In the genomic region with DNA sequence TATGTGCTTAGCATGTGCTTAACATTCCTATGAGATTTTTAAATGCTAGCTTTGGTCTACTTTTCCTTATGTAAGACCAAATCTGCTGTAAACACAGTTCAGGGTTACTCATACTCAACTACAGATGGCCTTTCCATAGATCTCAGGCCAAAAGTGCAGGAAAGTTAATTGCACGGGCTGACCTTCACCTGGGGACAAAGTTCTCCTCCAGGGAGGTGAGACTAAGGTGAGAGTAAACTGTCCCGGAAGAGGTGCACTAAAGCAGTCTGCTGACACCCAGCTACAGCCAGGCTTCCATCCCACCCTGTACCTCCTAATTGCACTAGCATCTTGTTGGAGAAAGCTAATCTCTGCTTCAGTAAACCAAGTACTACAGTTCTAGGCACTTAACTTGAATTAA, we compare ENCODE assay signal across 26 mouse cellular contexts. TPM values are rescaled to one million over a fixed set of nuclear protein-coding genes. Genes with fewer than 3 reads are reported as not detected.
DNase-seq lines count a peak whose midpoint lies in the region; ATAC-seq and TF ChIP-seq lines count a peak whose summit lies in the region.
"Had no signal": no experiment of that assay in that cellular context is flagged by ENCODE, and none has a peak within 500 bp of the region (broad histone marks: within the 10 kb centered on the region; RNA-seq: fewer than 3 reads in every experiment).

No protein-coding gene starts in this region.

- H3K36me3 ChIP-seq in kidney, embryonic 15.5 days, result no peaks in the 10 kb centered on the region
- H3K36me3 ChIP-seq in intestine, embryonic 15.5 days, result no peaks in the 10 kb centered on the region
- H3K36me3 ChIP-seq in liver, postnatal 0 days (replicated peaks; ENCODE audit: insufficient read depth, low read length), result 0 out of 2 replicates have a peak, but pooled peaks cover 2% of the 10 kb centered on the region
- H3K36me3 ChIP-seq in forebrain, embryonic 10.5 days (replicated peaks), result no peaks in the 10 kb centered on the region
- H3K36me3 ChIP-seq: limb, embryonic 12.5 days; midbrain, embryonic 10.5 days; midbrain, embryonic 15.5 days; neural tube, embryonic 15.5 days had no signal

- no peak for TF ChIP-seq CTCF in liver, postnatal 0 days (IDR thresholded peaks at IDR 0.05; ENCODE audit: low read depth)

- no peaks in the 10 kb centered on the region for H3K27me3 ChIP-seq in kidney, embryonic 15.5 days
- no peaks in the 10 kb centered on the region for H3K27me3 ChIP-seq in intestine, embryonic 15.5 days (replicated peaks)
- H3K27me3 ChIP-seq in liver, postnatal 0 days (ENCODE audit: insufficient read depth, low read length), result no peaks in the 10 kb centered on the region
- H3K27me3 ChIP-seq in forebrain, embryonic 10.5 days (ENCODE audit: poor library complexity, severe bottlenecking), result no peaks in the 10 kb centered on the region
- H3K27me3 ChIP-seq: limb, embryonic 12.5 days; midbrain, embryonic 15.5 days; neural tube, embryonic 15.5 days; Patski had no signal

- H3K4me3 ChIP-seq in kidney, embryonic 15.5 days (replicated peaks), result no peak overlapping the region
- no peak overlapping the region for H3K4me3 ChIP-seq in intestine, embryonic 15.5 days (replicated peaks)
- H3K4me3 ChIP-seq in liver, postnatal 0 days (ENCODE audit: low read depth, low read length), result no peak overlapping the region
- no peak overlapping the region for H3K4me3 ChIP-seq in forebrain, embryonic 10.5 days
- H3K4me3 ChIP-seq: hindbrain, embryonic 10.5 days; left cerebral cortex, adult 2 months; limb, embryonic 12.5 days; midbrain, embryonic 10.5 days; midbrain, embryonic 15.5 days; neural tube, embryonic 15.5 days had no signal

- no peak for ATAC-seq in kidney, embryonic 15.5 days (replicated peaks; ENCODE audit: low FRiP score)
- peak; percentile 71 for ATAC-seq in intestine, embryonic 15.5 days
- peak; percentile 20 for ATAC-seq in liver, postnatal 0 days
- ATAC-seq: forebrain, embryonic 14.5 days; hindbrain, embryonic 16.5 days; midbrain, embryonic 15.5 days; Patski had no signal

- no peak overlapping the region for H3K9ac ChIP-seq in kidney, embryonic 15.5 days
- H3K9ac ChIP-seq in intestine, embryonic 15.5 days, result no peak overlapping the region
- no peak overlapping the region for H3K9ac ChIP-seq in liver, postnatal 0 days (replicated peaks)
- H3K9ac ChIP-seq: limb, embryonic 12.5 days; midbrain, embryonic 15.5 days; neural tube, embryonic 15.5 days had no signal

- TF ChIP-seq EP300 in liver, postnatal 0 days (IDR thresholded peaks at IDR 0.05; ENCODE audit: low read depth), result no peak

- WGBS in kidney, embryonic 15.5 days, result 64% methylated on average over 2 of the region's 2 CpGs
- 56% methylated on average over 2 of the region's 2 CpGs for WGBS in intestine, embryonic 15.5 days
- whole genome bisulfite sequencing in large intestine, adult 2 months, result 36% methylated on average over 2 of the region's 2 CpGs
- WGBS in liver, postnatal 0 days (ENCODE audit: insufficient replicate concordance), result 66% methylated on average over 2 of the region's 2 CpGs
- 95% methylated on average over 2 of the region's 2 CpGs for WGBS in forebrain, embryonic 10.5 days

- peaks cover 16% of the 10 kb centered on the region for H3K4me1 ChIP-seq in kidney, embryonic 15.5 days
- 0 out of 2 replicates have a peak, but pooled peaks cover 5% of the 10 kb centered on the region for H3K4me1 ChIP-seq in intestine, embryonic 15.5 days (replicated peaks)
- peaks cover 50% of the 10 kb centered on the region for H3K4me1 ChIP-seq in liver, postnatal 0 days (ENCODE audit: insufficient read depth)
- H3K4me1 ChIP-seq in forebrain, embryonic 10.5 days, result peaks cover 34% of the 10 kb centered on the region

- no peaks in the 10 kb centered on the region for H3K9me3 ChIP-seq in kidney, embryonic 15.5 days (replicated peaks)
- no peaks in the 10 kb centered on the region for H3K9me3 ChIP-seq in intestine, embryonic 15.5 days
- H3K9me3 ChIP-seq in liver, postnatal 0 days (ENCODE audit: low read length), result no peaks in the 10 kb centered on the region
- H3K9me3 ChIP-seq in forebrain, embryonic 10.5 days, result no peaks in the 10 kb centered on the region
- H3K9me3 ChIP-seq: hindbrain, embryonic 10.5 days; limb, embryonic 12.5 days; midbrain, embryonic 10.5 days; midbrain, embryonic 15.5 days; neural tube, embryonic 15.5 days had no signal

- peak; percentile 22 to 30 for DNase-seq in kidney, adult 8-10 months
- DNase-seq in large intestine, adult 2 months (ENCODE audit: low read depth, low spot score), result peak; percentile 31
- DNase-seq in liver, postnatal 0 days, result peak; percentile 27
- no peak for DNase-seq in forebrain, embryonic 10.5 days (ENCODE audit: extremely low spot score, low spot score)
- no peak for DNase-seq in ovary, postnatal 10 days (ENCODE audit: low spot score)
- DNase-seq: adrenal gland, postnatal 14 days; cerebellum, adult 11 months; cerebellum, adult 9-10 months; cerebellum, postnatal 36 days; gastrocnemius, postnatal 10 days; heart, postnatal 14 days; lung, adult 2 months; right cerebral cortex, postnatal 4 days; thymus, postnatal 4 days had no signal

- H3K27ac ChIP-seq in kidney, embryonic 15.5 days, result no peak overlapping the region
- H3K27ac ChIP-seq in intestine, embryonic 15.5 days, result no peak overlapping the region
- peak overlapping the region; percentile 45; the same call in 1 of the 2 replicates for H3K27ac ChIP-seq in liver, postnatal 0 days (ENCODE audit: low read depth)
- no peak overlapping the region for H3K27ac ChIP-seq in forebrain, embryonic 10.5 days
- H3K27ac ChIP-seq: hindbrain, embryonic 10.5 days; kidney, postnatal 0 days; left cerebral cortex, adult 2 months; limb, embryonic 12.5 days; midbrain, embryonic 10.5 days; midbrain, embryonic 15.5 days; neural tube, embryonic 15.5 days had no signal

- no peak overlapping the region for H3K4me2 ChIP-seq in kidney, embryonic 15.5 days
- no peak overlapping the region for H3K4me2 ChIP-seq in intestine, embryonic 15.5 days (replicated peaks)
- no peak overlapping the region for H3K4me2 ChIP-seq in liver, postnatal 0 days (ENCODE audit: low read depth, low read length)
- H3K4me2 ChIP-seq: limb, embryonic 12.5 days; midbrain, embryonic 15.5 days; neural tube, embryonic 15.5 days had no signal

RNA-seq across cellular contexts. Expression of a gene that starts 11.4 kb away (rescaled TPM):
- polyA plus RNA-seq in kidney, embryonic 15.5 days (2015; fragmentation: Nextera tagmentation; extraction: Ambion mirVana), result 93.1 and 95.5 TPM in 2 replicates
- polyA plus RNA-seq in intestine, embryonic 15.5 days (2015; fragmentation: Nextera tagmentation; extraction: Ambion mirVana), result 83.6 and 105 TPM in 2 replicates
- 4.5 and 6.3 TPM in 2 replicates for polyA plus RNA-seq in large intestine, adult 2 months (2012; rRNA removed)
- polyA plus RNA-seq in liver, postnatal 0 days (2015; fragmentation: Nextera tagmentation; extraction: Ambion mirVana), result 77.0 and 77.5 TPM in 2 replicates
- 111 and 117 TPM in 2 replicates for polyA plus RNA-seq in forebrain, embryonic 10.5 days (2016; fragmentation: Nextera tagmentation; extraction: Ambion mirVana)

Comparison
In these comparisons a context has a peak if more than half of its experiments do, and no peak if none do; other contexts are left out.
1. DNase-seq: peak in kidney, adult 8-10 months (2 of 2), large intestine, adult 2 months (single experiment) and liver, postnatal 0 days (single experiment); none in forebrain, embryonic 10.5 days (single experiment) and ovary, postnatal 10 days (single experiment).
2. RNA of a gene that starts 11.4 kb away (polyA plus RNA-seq): 111 to 117 TPM in forebrain, embryonic 10.5 days, 83.6 to 105 TPM in intestine, embryonic 15.5 days, 93.1 to 95.5 TPM in kidney, embryonic 15.5 days and 77.0 to 77.5 TPM in liver, postnatal 0 days; 4.5 to 6.3 TPM in large intestine, adult 2 months; every median in the first group is over 10 times any median in the second.